Mouse (Mus musculus): Measurements from ENCODE around the gene Nr2c2. TPM values are rescaled to one million over a fixed set of nuclear protein-coding genes. Genes with fewer than 3 reads are reported as not detected.

Nr2c2 gene
- polyA plus RNA-seq, 1 experiment from 2014 or later, result 9.0 TPM

DNA sequence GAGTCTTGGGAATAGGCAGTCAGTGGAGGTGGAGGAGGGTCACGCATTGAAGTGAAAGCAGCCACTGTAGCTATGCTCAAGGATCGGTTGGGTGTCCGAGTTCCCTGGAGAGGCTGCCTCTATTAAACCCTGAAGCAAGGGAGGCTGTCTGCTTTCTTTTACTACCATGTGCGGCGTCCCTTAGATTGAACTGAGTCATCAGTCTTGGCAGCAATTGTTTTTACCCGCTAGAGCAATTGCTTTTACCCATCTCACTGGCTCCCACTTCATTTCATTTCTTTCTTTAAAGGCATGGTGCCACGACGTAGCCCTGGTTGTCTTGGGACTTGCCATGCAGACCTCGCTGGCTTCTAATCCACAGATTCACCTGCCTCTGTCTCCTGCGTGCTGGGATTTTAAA is 27.1 kb upstream of the Nr2c2 start:
- H3K27me3 ChIP-seq (ENCODE audit: control insufficient read depth, insufficient read depth, low read length), result no peaks in the 10 kb centered on the region
- H3K4me3 ChIP-seq (ENCODE audit: low read depth, low read length), result no peak overlapping the region
- H3K9ac ChIP-seq (ENCODE audit: low read length), result no peak overlapping the region
- TF ChIP-seq CTCF (IDR thresholded peaks at IDR 0.05; ENCODE audit: low read depth), result no peak
- TF ChIP-seq EP300 (optimal IDR thresholded peaks at IDR 0.05), result no peak
- no peaks in the 10 kb centered on the region for H3K36me3 ChIP-seq (ENCODE audit: control insufficient read depth, insufficient read depth, low read length)
- 81% methylated on average over 10 of the region's 10 CpGs for WGBS
- ATAC-seq (ENCODE audit: low FRiP score, low TSS enrichment) (no peak), DNase-seq (ENCODE audit: low spot score) (no peak)
- no peaks in the 10 kb centered on the region for H3K4me1 ChIP-seq (replicated peaks; ENCODE audit: control insufficient read depth, insufficient read depth)
- no peak overlapping the region for H3K4me2 ChIP-seq (replicated peaks; ENCODE audit: low read depth)
- no peak overlapping the region for H3K27ac ChIP-seq (replicated peaks)
- no peaks in the 10 kb centered on the region for H3K9me3 ChIP-seq (ENCODE audit: control insufficient read depth, low read length)

- Histone ChIP-seq H3K9me3 (ENCODE audit: control insufficient read depth, low read length) (no peaks in the 10 kb centered on the region), H3K27ac (replicated peaks) (no peak overlapping the region), H3K4me1 (replicated peaks; ENCODE audit: control insufficient read depth, insufficient read depth) (no peaks in the 10 kb centered on the region), H3K4me3 (ENCODE audit: low read depth, low read length) (no peak overlapping the region), H3K36me3 (ENCODE audit: control insufficient read depth, insufficient read depth, low read length) (no peaks in the 10 kb centered on the region), H3K4me2 (replicated peaks; ENCODE audit: low read depth) (no peak overlapping the region), H3K27me3 (ENCODE audit: control insufficient read depth, insufficient read depth, low read length) (no peaks in the 10 kb centered on the region), H3K9ac (ENCODE audit: low read length) (no peak overlapping the region)
- ATAC-seq (ENCODE audit: low FRiP score, low TSS enrichment), result no peak
- TF ChIP-seq EP300 (optimal IDR thresholded peaks at IDR 0.05) (no peak), CTCF (IDR thresholded peaks at IDR 0.05; ENCODE audit: low read depth) (peak; percentile 87)
- WGBS, result 51% methylated on average over 12 of the region's 12 CpGs
- peak; percentile 58 for DNase-seq (ENCODE audit: low spot score)
Measured at GRCm38 (mm10) chr6:92065721-92066496, 25.3 kb upstream of the Nr2c2 start.

DNA sequence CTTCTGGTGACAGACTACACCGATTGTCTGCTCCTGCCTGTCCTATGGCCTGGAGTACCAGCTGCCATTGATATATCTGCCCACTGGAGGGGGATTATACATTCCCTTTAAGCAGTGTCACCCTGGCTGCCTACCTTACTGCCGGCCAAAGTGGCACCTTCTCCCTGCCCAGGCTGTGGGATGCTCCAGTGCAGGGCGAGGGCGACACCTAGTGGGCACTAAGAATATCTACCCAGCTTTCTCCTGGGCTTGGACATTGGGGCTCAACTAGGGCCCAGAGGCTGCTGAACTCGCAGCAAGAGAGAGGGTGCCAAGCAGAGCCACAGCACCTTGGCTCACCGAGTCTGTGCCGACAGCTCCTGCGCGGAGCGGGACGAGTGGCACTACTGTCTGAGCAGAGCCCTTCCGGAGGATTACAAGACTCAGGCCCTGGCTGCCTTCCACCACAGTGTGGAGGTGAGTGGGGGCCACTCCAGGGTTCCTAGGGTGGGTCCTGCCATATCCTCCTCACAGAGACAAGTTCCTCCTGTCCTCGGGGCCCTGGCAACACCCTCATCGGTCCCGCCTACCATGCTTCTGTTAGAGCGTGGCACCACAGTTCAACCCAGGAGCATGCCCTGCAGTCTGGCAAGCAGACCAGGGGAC is 23.9 kb upstream of the Nr2c2 start:
- peak; percentile 74 for DNase-seq (ENCODE audit: low spot score)
- Histone ChIP-seq H3K9me3 (ENCODE audit: control insufficient read depth, low read length) (no peaks in the 10 kb centered on the region), H3K4me2 (replicated peaks; ENCODE audit: low read depth) (no peak overlapping the region), H3K27me3 (ENCODE audit: control insufficient read depth, insufficient read depth, low read length) (no peaks in the 10 kb centered on the region), H3K4me1 (replicated peaks; ENCODE audit: control insufficient read depth, insufficient read depth) (no peaks in the 10 kb centered on the region), H3K36me3 (ENCODE audit: control insufficient read depth, insufficient read depth, low read length) (no peaks in the 10 kb centered on the region), H3K27ac (replicated peaks) (no peak overlapping the region), H3K4me3 (ENCODE audit: low read depth, low read length) (no peak overlapping the region), H3K9ac (ENCODE audit: low read length) (no peak overlapping the region)
- TF ChIP-seq EP300 (optimal IDR thresholded peaks at IDR 0.05), result no peak
- TF ChIP-seq CTCF (IDR thresholded peaks at IDR 0.05; ENCODE audit: low read depth), result peak; percentile 99
- peak; percentile 81 for ATAC-seq (ENCODE audit: low FRiP score, low TSS enrichment)
- WGBS, result 26% methylated on average over 16 of the region's 16 CpGs

DNA sequence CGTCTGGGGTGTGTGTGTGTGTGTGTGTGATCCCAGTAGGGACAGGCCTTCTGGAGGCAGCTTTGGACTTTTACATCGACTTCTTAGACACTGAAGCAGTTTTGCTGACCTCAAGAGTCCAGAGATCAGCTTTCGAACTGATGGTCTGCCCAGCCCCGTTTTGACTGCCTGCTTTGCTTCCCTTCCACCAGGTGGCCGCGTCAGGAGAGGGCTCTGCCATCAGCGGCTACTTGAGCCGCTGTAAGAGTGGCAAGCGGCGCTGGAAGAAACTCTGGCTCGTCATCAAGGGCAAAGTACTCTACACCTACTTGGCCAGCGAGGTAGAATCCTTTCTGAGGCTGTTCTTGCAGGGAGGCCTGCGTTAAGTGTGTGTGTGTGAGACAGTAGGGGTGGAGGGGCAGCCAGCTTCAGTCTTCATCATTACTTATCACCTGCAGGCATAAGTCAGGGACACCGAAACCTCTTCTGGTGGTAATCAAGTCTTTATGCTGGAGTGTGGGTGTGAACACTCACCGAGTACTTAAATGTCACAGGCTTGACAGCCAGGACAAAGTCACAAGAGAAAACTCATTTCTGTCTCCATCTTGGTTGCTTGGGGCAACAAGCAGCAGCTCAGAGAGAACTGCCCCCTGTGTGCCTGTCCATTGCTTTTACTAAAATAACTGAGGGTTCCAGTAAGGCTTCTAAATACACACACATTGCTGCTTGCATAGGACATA is 19.9 kb upstream of the Nr2c2 start:
- no peak for ATAC-seq (ENCODE audit: low FRiP score, low TSS enrichment)
- WGBS, result 45% methylated on average over 15 of the region's 15 CpGs
- no peaks in the 10 kb centered on the region for H3K4me1 ChIP-seq (replicated peaks; ENCODE audit: control insufficient read depth, insufficient read depth)
- no peaks in the 10 kb centered on the region for H3K27me3 ChIP-seq (ENCODE audit: control insufficient read depth, insufficient read depth, low read length)
- H3K4me3 ChIP-seq (ENCODE audit: low read depth, low read length), result no peak overlapping the region
- H3K27ac ChIP-seq (replicated peaks), result no peak overlapping the region
- no peaks in the 10 kb centered on the region for H3K36me3 ChIP-seq (ENCODE audit: control insufficient read depth, insufficient read depth, low read length)
- no peaks in the 10 kb centered on the region for H3K9me3 ChIP-seq (ENCODE audit: control insufficient read depth, low read length)
- no peak overlapping the region for H3K9ac ChIP-seq (ENCODE audit: low read length)
- TF ChIP-seq EP300 (optimal IDR thresholded peaks at IDR 0.05) (no peak), CTCF (IDR thresholded peaks at IDR 0.05; ENCODE audit: low read depth) (peak; percentile 47)
- peak; percentile 34 for DNase-seq (ENCODE audit: low spot score)
- H3K4me2 ChIP-seq (replicated peaks; ENCODE audit: low read depth), result no peak overlapping the region

- ATAC-seq (ENCODE audit: low FRiP score, low TSS enrichment) (no peak), DNase-seq (ENCODE audit: low spot score) (no peak)
- Histone ChIP-seq H3K4me2 (replicated peaks; ENCODE audit: low read depth) (no peak overlapping the region), H3K36me3 (ENCODE audit: control insufficient read depth, insufficient read depth, low read length) (no peaks in the 10 kb centered on the region), H3K9me3 (ENCODE audit: control insufficient read depth, low read length) (no peaks in the 10 kb centered on the region), H3K4me1 (replicated peaks; ENCODE audit: control insufficient read depth, insufficient read depth) (no peaks in the 10 kb centered on the region), H3K9ac (ENCODE audit: low read length) (no peak overlapping the region), H3K27ac (replicated peaks) (no peak overlapping the region), H3K4me3 (ENCODE audit: low read depth, low read length) (no peak overlapping the region), H3K27me3 (ENCODE audit: control insufficient read depth, insufficient read depth, low read length) (no peaks in the 10 kb centered on the region)
- WGBS, result 94% methylated on average over 2 of the region's 2 CpGs
- no peak for TF ChIP-seq CTCF (IDR thresholded peaks at IDR 0.05; ENCODE audit: low read depth)
Measured at GRCm38 (mm10) chr6:92080730-92081129, 10.5 kb upstream of the Nr2c2 start.

Measured in stomach, postnatal 0 days (tissue).